Mouse (Mus musculus): ENCODE measurements at regions not wholly inside any gene's neighbourhood (a gene's known extent, or its start where the extent isn't known, plus 50 kb on each side); places are given as distances from the start of the nearest gene placed in this dataset.

DNA sequence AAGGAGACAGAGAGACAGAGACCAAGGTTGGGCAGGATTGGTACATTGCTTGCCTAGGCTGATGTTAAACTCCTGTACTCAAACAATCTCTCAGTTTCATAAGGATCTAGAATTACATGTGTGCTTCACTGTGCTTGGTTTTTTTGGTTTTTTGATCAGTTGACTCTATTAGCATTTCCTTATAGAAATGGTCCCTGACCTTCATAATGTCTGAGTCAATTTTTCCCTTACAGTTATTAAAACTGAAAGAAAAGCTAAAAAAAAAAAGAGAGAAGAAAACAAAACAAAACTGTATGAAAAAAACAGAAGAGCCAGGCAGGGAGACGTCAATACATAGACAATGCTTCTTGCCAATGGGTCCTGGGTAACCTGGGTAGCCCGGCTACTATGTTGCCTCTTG is 102.9 kb upstream of the Paip1 start:
- Histone ChIP-seq H3K36me3 (ENCODE audit: insufficient read depth, low read length) (no peaks in the 10 kb centered on the region), H3K4me2 (ENCODE audit: low read depth, low read length) (no peak overlapping the region), H3K9me3 (ENCODE audit: low read length) (no peaks in the 10 kb centered on the region), H3K27ac (no peak overlapping the region), H3K4me3 (ENCODE audit: low read length) (no peak overlapping the region), H3K27me3 (ENCODE audit: insufficient read depth, low read length) (no peaks in the 10 kb centered on the region), H3K9ac (replicated peaks; ENCODE audit: low read length) (no peak overlapping the region), H3K4me1 (ENCODE audit: insufficient read depth, low read length) (no peaks in the 10 kb centered on the region)
- WGBS, result 81% methylated on average over 2 of the region's 2 CpGs
- no peak for TF ChIP-seq CTCF (IDR thresholded peaks at IDR 0.05; ENCODE audit: low read depth)
- no peak for ATAC-seq
- no peak for DNase-seq (ENCODE audit: low spot score)

DNA sequence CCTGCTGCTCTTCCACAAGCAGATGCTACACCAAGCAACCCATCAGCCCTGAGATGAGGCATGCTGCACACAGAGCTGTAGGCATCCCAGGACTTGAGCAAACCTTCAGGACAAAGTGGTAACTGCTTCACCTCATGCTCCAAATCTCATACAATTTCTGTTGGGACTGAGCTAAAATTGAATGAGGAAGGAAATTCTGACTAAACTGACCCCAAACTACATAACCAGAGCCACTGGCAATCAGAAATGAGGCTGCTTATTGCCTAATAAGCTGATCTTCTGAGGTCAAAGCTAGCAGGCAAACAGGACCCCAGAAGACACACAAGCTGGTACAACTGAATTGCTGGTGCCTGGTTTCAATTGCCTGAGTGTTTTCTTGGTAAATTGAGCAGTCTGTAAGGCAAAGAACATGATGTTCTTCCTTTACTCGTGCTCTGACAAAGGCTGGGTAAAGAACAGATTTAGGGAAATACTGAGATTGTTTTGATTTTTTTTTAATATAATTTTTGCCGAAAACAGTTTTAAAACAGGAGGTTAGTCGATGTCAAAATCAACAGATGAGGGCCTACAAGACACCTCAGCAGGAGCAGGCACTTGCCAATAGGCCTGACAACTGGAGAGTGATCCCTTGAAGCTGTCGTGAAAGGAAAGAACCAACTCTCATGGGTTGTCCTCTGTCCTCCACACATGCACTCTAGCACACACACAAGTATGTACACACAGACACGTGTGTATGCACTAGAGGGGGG is 101.3 kb upstream of the Paip1 start:
- Histone ChIP-seq H3K4me3 (ENCODE audit: low read length) (no peak overlapping the region), H3K4me1 (ENCODE audit: insufficient read depth, low read length) (no peaks in the 10 kb centered on the region), H3K27ac (no peak overlapping the region), H3K9me3 (ENCODE audit: low read length) (no peaks in the 10 kb centered on the region), H3K9ac (replicated peaks; ENCODE audit: low read length) (no peak overlapping the region), H3K27me3 (ENCODE audit: insufficient read depth, low read length) (no peaks in the 10 kb centered on the region), H3K4me2 (ENCODE audit: low read depth, low read length) (no peak overlapping the region), H3K36me3 (ENCODE audit: insufficient read depth, low read length) (no peaks in the 10 kb centered on the region)
- DNase-seq (ENCODE audit: low spot score) (no peak), ATAC-seq (no peak)
- TF ChIP-seq CTCF (IDR thresholded peaks at IDR 0.05; ENCODE audit: low read depth), result no peak
- 78% methylated on average over 5 of the region's 5 CpGs for WGBS

DNA sequence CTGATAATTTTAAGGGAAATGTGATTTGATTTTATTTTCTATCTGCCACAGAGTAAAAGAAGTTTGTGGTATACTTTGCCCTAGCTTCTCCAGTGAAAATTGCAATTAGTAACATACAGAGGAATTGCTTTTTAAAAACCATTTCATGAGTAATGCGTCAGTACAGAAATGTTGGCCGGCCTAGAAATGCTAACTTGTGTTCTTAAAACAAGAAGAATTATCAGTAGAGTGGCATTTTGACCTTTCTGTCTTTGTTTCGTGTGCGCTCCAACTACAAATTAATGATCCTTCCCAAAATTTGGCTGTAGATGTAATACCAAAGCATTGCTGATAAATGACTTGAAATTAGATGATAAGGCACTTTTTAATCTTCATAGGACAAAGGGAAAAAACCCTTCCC is 99.7 kb upstream of the Paip1 start:
- no peaks in the 10 kb centered on the region for H3K36me3 ChIP-seq (ENCODE audit: insufficient read depth, low read length)
- no peak for ATAC-seq
- no peaks in the 10 kb centered on the region for H3K9me3 ChIP-seq (ENCODE audit: low read length)
- no peaks in the 10 kb centered on the region for H3K4me1 ChIP-seq (ENCODE audit: insufficient read depth, low read length)
- H3K27ac ChIP-seq, result no peak overlapping the region
- TF ChIP-seq CTCF (IDR thresholded peaks at IDR 0.05; ENCODE audit: low read depth), result no peak
- DNase-seq (ENCODE audit: low spot score), result no peak
- no peak overlapping the region for H3K4me3 ChIP-seq (ENCODE audit: low read length)
- no peak overlapping the region for H3K4me2 ChIP-seq (ENCODE audit: low read depth, low read length)
- no peaks in the 10 kb centered on the region for H3K27me3 ChIP-seq (ENCODE audit: insufficient read depth, low read length)
- no peak overlapping the region for H3K9ac ChIP-seq (replicated peaks; ENCODE audit: low read length)
- 91% methylated on average over 4 of the region's 4 CpGs for WGBS

DNA sequence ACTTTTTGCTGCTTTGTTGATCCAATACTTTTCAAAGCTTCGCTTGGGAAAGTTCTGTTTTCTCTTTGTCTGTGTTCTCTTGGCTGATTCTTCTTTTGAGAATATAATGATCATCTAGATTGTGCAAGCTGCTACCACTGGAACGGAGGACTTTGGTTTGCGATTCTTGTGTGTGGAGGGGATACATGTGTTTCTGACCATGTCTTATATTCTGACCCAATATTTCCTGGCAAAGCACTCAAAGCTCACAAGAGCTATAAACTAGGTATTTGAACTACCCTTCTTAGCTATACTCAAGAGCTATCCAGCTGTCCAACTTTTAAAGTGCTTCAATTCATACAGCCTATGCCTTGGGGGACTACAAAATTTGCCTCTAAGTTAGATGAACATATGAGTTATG is 96.6 kb upstream of the Paip1 start:
- Histone ChIP-seq H3K4me2 (ENCODE audit: low read depth, low read length) (no peak overlapping the region), H3K9ac (replicated peaks; ENCODE audit: low read length) (no peak overlapping the region), H3K4me1 (ENCODE audit: insufficient read depth, low read length) (no peaks in the 10 kb centered on the region), H3K9me3 (ENCODE audit: low read length) (no peaks in the 10 kb centered on the region), H3K27ac (no peak overlapping the region), H3K36me3 (ENCODE audit: insufficient read depth, low read length) (peaks cover 5% of the 10 kb centered on the region; the same call in 1 of the 2 replicates), H3K27me3 (ENCODE audit: insufficient read depth, low read length) (no peaks in the 10 kb centered on the region), H3K4me3 (ENCODE audit: low read length) (no peak overlapping the region)
- DNase-seq (ENCODE audit: low spot score), result no peak
- 94% methylated on average over 3 of the region's 3 CpGs for WGBS
- no peak for TF ChIP-seq CTCF (IDR thresholded peaks at IDR 0.05; ENCODE audit: low read depth)
- ATAC-seq, result no peak

DNA sequence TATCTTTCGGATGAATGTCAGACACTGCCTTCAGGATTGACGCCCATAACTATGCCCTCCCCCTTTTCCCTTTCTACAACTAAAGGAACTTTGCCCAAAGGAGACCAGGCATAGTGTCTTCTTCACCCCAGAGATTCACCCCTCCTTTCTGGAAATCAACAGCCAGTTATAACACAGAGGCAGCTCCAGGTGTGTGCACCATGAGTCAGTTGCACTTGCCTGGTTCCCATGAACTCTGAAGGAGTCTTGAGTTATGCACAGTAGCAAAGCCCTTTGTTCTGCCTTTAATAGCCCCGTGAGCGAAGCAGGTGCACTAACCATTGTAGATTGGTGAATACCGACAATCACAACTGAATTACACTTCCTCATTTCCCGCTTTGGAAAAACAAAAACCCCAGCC is 94.5 kb upstream of the Paip1 start:
- Histone ChIP-seq H3K9me3 (ENCODE audit: low read length) (no peaks in the 10 kb centered on the region), H3K4me1 (ENCODE audit: insufficient read depth, low read length) (no peaks in the 10 kb centered on the region), H3K4me3 (ENCODE audit: low read length) (no peak overlapping the region), H3K36me3 (ENCODE audit: insufficient read depth, low read length) (peaks cover 5% of the 10 kb centered on the region; the same call in 1 of the 2 replicates), H3K4me2 (ENCODE audit: low read depth, low read length) (no peak overlapping the region), H3K27ac (no peak overlapping the region), H3K9ac (replicated peaks; ENCODE audit: low read length) (no peak overlapping the region), H3K27me3 (ENCODE audit: insufficient read depth, low read length) (no peaks in the 10 kb centered on the region)
- DNase-seq (ENCODE audit: low spot score) (no peak), ATAC-seq (no peak)
- WGBS, result 82% methylated on average over 6 of the region's 6 CpGs
- no peak for TF ChIP-seq CTCF (IDR thresholded peaks at IDR 0.05; ENCODE audit: low read depth)

DNA sequence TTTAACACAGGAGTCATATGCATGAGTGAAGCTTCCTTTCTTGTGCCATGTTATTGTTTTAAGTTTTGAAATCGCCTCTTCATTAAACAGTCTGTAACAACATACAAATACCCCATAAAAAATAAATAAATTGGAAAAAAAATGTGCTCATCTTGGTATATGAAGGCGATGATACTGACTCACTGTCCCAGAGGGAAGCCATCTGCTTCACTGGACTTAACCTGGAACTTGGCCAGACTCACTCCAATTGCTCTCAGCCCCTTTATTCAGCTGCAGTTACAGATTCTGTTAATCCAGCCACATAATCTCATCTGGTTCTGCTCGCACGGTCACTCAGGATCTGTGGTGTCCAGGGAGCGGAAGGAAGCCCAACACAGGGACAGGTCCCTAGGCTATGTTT is 90.5 kb upstream of the Paip1 start:
- H3K9ac ChIP-seq (replicated peaks; ENCODE audit: low read length), result no peak overlapping the region
- H3K27me3 ChIP-seq (ENCODE audit: insufficient read depth, low read length), result no peaks in the 10 kb centered on the region
- H3K27ac ChIP-seq, result no peak overlapping the region
- no peak overlapping the region for H3K4me2 ChIP-seq (ENCODE audit: low read depth, low read length)
- 70% methylated on average over 5 of the region's 5 CpGs for WGBS
- no peaks in the 10 kb centered on the region for H3K4me1 ChIP-seq (ENCODE audit: insufficient read depth, low read length)
- H3K36me3 ChIP-seq (ENCODE audit: insufficient read depth, low read length), result peaks cover 5% of the 10 kb centered on the region; the same call in 1 of the 2 replicates
- peak; percentile 36 for DNase-seq (ENCODE audit: low spot score)
- H3K4me3 ChIP-seq (ENCODE audit: low read length), result no peak overlapping the region
- H3K9me3 ChIP-seq (ENCODE audit: low read length), result no peaks in the 10 kb centered on the region
- peak; percentile 38; the same call in 1 of the 2 replicates for ATAC-seq
- TF ChIP-seq CTCF (IDR thresholded peaks at IDR 0.05; ENCODE audit: low read depth), result no peak

DNA sequence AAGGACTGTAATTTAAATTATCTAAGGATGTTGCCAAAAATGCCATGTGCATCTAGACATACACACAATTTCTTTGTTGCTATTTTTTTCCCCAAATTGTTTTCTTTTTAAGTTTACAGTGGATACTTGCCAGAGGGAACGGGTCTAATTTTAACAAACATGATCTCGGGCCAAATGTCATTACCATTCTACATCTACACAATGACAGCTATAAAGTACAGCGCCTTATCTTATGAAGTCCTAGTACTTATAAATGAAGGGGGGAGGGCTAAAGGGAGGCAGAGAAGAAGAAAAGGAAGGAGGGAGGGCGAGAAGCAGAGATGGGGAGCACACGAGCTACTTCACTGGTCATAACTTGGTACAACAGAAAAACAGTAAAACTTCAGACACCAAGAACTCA is 89.4 kb upstream of the Paip1 start:
- no peak overlapping the region for H3K27ac ChIP-seq
- H3K4me2 ChIP-seq (ENCODE audit: low read depth, low read length), result no peak overlapping the region
- H3K4me1 ChIP-seq (ENCODE audit: insufficient read depth, low read length), result no peaks in the 10 kb centered on the region
- H3K4me3 ChIP-seq (ENCODE audit: low read length), result no peak overlapping the region
- TF ChIP-seq CTCF (IDR thresholded peaks at IDR 0.05; ENCODE audit: low read depth), result no peak
- WGBS, result 65% methylated on average over 5 of the region's 5 CpGs
- no peaks in the 10 kb centered on the region for H3K9me3 ChIP-seq (ENCODE audit: low read length)
- no peak for ATAC-seq
- H3K36me3 ChIP-seq (ENCODE audit: insufficient read depth, low read length), result peaks cover 5% of the 10 kb centered on the region; the same call in 1 of the 2 replicates
- H3K27me3 ChIP-seq (ENCODE audit: insufficient read depth, low read length), result no peaks in the 10 kb centered on the region
- DNase-seq (ENCODE audit: low spot score), result no peak
- no peak overlapping the region for H3K9ac ChIP-seq (replicated peaks; ENCODE audit: low read length)

Measured in hindbrain, postnatal 0 days (tissue).